Mouse (Mus musculus) brain, embryonic 14.5 days (tissue): ENCODE results near the gene Acp2. TPM values are rescaled to one million over a fixed set of nuclear protein-coding genes. Genes with fewer than 3 reads are reported as not detected.
A peak's percentile ranks its signal among the peaks of the same experiment; 100 is the strongest.

ENCODE experiments used
- DNase-seq: peaks from one replicate; pipeline ENCODE4 v3.0.0-alpha.2; 2011; ENCODE audit warnings: low read depth
- CTCF ChIP-seq: fragments of 200-500 bp; IDR thresholded peaks from 2 replicates; pipeline ENCODE4 v1.5.1; 2012; ENCODE audit warnings: inconsistent platforms, mild to moderate bottlenecking, moderate library complexity, borderline replicate concordance; ENCODE audit not compliant: insufficient read depth, insufficient read length; ENCODE audit errors: extremely low read depth
- POLR2A ChIP-seq: fragments of 200-500 bp; IDR thresholded peaks from 2 replicates; pipeline ENCODE4 v1.6.1; 2012; ENCODE audit warnings: mild to moderate bottlenecking, inconsistent platforms, borderline replicate concordance; ENCODE audit not compliant: poor library complexity, insufficient read depth, insufficient read length, severe bottlenecking; ENCODE audit errors: extremely low read depth
- polyA plus RNA-seq: library from polyadenylated mRNA; depleted of rRNA; stranded (reverse); fragments of >200 nt; gene quantifications from 2 replicates; pipeline ENCODE4 v1.2.3, GENCODE M21; 2012; rRNA removed

Acp2 gene
- polyA plus RNA-seq, result 33.5 and 41.2 TPM in 2 replicates

DNA sequence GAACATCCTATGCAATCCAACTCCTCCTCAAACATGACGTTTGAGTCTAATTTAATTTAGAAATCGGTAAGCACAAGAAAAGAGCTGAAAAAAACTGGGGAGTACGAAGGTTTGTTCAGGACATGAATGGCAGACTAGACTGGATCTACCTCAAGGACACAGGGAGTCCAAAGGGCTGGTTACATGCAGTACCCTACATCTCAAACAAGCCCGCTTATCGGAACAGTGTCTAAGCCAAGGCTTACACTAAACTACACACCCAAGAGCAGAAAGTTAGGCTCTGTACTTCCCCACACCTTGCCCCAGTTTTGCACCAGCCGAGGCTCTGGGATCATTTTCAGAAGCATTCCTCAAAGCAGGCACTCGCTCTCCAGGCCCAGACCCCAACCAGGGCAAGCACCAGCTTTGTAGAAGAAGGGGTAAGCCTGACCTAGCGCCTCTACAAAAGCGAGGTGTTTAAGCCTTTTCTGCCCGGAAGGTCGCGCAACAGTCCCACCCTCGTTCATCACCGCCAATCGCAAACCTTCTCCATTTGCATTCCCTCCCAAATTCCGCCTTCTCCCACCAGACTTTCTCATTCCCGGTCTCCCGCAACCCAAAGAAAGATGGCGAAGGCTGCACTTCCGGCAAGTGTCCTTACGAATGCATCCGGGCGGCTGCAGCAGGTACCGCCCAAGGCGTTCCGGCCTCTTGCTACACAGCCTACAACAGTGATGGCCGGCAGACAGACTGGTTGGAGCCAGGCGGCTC, at the start of gene Acp2, which contains the start of gene Nr1h3:
Gene Acp2 (plus strand): TSS at position 664 of the 750 bp plus-strand sequence.
Gene Nr1h3 (minus strand): TSS at position 613 of the 750 bp plus-strand sequence.
- peak; percentile 20; the same call in 1 of the 2 replicates for TF ChIP-seq POLR2A
- no peak for TF ChIP-seq CTCF

DNA sequence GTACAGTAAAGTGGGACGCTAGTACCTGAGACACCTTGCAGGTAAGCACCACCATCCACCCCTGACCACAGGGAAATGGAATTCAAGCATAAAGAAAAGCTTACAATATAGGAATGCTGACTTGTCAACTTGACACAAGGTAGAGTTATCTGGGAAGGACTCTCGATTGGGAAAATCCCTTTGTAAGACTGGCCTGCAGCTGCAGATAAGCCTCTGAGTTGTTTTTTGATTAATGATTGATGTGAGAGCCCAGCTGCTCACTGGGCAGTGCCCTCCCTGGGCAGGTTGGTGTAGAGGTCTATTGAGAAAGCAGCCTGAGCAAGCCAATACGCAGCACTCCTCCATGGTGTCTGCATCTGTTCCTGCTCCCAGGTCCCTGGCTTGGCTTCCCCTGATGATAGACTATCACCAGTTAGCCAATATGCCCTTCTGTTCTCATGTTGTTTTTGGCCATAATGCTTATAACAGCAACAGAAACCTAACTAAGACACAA, 49.8 kb upstream of the Acp2 start:
- TF ChIP-seq POLR2A (no peak), CTCF (no peak)
- no peak for DNase-seq

More for the DNA sequence above, at the start of gene Acp2, which contains the start of gene Nr1h3:
- DNase-seq, result peak; percentile 99

DNA sequence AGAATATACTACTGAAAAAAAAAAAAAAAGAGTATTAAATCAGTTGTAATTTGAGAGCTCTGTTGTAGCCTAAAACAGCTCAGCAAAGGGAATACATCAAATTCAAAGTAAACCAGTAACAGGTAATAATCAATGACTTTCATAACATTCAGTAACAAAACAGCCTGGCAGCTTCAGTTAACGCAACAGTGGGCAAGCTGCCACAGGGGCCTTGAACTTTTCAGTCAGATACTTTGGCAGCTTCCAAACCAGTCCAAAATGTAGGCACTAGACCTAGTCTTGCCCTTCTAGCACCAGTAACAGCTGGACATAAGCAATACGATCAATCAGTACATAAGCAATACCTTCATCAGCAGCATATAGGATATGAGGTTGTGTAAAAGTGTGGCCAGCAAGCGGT, 48.6 kb upstream of the Acp2 start:
- DNase-seq, result no peak
- TF ChIP-seq CTCF (no peak), POLR2A (no peak)

DNA sequence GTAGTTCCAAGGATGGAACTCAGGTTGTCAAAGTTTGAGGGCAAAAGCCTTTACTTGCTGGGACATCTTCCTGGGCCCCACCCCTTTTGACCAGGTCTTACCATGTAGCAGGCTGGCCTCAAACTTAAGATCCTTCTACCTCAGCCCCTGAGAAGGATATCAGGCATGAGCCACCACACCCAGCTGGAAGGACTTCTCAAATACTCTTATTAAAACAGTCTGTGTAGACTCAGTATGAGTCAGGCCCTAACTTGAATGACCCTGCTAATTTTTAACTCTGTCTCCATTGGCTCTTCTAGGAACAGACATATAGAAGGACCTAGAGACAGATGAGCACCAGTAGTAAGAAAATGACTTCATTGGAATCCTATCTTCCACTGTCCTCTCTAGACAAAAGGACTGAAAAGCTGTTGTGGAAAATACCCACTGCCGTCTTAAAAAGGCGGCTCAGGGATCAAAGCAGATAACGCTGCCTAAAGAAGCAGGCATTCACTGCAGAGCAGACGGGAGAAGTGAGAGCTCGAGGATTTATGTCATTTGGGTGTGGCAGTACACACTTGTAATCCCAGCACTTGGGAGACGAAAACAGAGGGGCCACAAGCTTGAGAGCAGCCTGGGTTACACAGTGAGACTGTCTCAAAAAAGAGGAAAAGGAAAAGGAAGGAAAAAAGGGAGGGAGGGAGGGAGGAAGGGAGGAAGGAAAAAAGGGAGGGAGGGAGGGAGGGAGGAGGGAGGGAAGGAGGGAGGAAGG, 45.5 kb upstream of the Acp2 start:
- TF ChIP-seq POLR2A (no peak), CTCF (no peak)
- DNase-seq, result no peak

DNA sequence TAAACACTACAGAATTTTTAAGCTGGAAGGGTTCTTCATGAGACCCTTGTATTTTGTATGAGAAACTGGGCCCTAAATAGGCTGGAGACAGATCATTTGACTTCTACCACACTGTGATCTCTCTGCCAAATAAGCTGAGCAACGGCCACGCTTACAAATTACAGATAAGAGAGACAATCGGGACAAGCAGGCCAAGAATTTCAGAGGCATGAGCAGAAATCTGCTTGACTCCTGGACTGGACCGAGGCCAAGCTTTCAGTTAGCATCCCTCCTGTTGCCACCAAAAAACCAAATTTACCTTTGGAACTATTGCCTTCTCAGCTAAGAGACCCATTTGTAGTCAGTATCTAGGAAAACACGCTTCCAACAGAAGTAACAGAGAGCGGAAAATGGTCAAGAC, 42.1 kb upstream of the Acp2 start:
- TF ChIP-seq CTCF (no peak), POLR2A (no peak)
- no peak for DNase-seq

DNA sequence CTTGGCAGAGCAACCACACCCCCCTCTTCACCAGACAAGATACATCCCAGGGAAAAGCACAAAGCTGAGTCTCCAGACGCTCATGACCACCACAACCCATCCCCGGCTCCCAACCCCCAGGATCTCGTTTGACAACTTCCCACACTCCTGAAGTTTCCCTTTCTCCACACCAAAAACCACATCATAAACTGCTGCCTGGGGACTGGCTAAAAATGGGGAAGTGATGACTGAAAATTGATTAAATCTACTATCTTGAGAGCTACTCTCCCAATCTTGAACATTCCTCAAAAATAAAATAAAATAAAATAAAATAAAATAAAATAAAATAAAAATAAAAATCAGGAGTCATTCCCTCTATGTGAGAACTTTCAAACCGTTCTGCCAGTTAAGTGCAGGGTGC, 39.7 kb upstream of the Acp2 start:
- DNase-seq, result no peak

DNA sequence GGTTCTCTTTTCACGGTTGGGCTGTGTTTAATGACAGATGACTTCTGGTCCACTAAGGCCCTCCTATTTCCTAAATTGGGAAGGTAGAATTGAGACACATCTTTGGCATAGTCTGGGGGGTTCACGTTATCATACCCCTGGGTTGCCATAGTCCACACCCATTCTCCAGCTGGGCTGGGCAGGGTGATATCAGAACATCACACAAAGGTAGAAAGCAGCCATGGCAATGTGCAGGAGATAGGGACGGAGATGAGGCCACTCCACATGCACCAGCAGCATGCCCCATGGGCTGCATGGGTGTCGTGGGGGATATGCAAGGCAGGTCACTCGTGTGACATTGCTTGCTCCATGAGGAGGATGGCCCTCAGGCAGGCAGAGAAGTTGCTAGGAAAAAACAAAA, 39.2 kb upstream of the Acp2 start:
- no peak for DNase-seq
- TF ChIP-seq POLR2A (no peak), CTCF (no peak)

More for the DNA sequence above, 39.7 kb upstream of the Acp2 start:
- TF ChIP-seq CTCF, result no peak
- no peak for TF ChIP-seq POLR2A

DNA sequence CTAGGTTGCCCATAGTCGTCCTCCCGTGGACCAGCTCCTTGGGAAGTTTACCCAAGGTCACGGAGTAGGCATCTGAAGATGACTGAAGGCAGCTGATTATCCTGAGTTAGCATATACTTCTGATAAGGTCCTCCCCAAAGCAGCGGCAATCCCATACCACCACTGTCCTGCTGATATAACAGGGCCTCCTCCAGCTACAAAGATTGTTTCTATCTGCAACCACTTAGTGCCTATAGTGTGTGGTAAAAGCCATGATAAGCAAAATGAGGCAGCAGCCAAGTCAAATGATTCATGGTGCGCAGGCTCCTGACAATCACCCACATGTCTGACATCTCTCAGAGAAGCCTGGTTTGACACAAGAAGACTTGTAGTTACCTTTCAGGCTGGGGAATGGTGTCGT, 37.7 kb upstream of the Acp2 start:
- TF ChIP-seq POLR2A (no peak), CTCF (no peak)
- DNase-seq, result no peak

DNA sequence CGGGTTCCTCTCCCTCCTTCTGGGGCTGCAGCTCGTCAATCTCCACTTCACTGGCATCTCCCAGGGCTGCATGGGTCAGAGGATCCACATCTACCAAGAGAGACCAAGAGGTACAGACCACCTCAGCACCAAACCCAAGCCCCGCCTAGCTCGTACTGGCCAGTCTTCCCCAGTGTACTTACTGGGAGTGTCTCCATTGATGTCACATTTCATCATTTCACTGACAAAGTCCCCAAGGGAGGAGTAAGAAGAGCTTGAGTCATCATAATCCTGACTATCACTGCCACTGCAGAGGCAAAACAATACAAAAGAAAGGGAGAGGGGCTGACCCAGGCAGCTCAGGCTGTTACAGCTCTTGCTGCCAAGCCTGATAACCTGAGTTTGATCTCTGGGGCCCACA, 35.1 kb upstream of the Acp2 start:
- DNase-seq, result no peak
- TF ChIP-seq CTCF, result no peak
- no peak for TF ChIP-seq POLR2A

DNA sequence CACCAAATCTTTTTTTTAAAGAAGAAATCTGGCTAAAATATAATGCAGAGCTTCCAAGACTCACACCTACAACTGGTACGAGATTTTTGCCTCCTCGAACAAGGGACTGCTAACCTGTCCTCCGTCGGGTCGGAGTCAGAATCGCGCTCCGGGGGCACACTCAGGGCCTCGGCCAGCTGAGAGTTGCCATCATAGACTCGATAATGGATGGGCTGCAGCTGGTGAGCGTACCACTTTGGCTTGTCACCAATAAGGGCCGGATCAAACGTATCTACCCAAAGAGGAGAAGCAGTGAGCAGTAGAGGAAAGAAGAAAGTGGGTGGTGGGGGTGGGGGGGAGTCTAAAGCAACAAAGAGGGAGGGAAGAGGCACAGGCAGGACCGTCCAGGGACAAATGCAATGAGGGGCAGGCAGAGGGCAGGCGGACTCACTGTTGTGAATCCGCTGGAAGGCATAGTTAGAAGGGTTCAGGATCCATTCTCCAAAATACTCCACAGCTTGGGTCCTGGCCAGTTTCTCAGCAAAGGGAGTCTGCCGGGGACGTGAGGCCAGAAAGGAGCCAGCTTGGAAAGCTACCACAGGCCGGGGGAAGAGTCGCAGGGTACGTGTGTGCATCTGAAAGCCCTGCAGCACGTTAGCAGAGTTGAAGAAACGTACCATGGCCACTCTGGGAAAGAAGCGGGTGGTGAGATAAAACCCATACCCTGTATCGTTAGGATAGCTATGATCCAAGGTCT, 32.9 kb upstream of the Acp2 start:
- no peak for TF ChIP-seq CTCF
- no peak for TF ChIP-seq POLR2A
- no peak for DNase-seq

DNA sequence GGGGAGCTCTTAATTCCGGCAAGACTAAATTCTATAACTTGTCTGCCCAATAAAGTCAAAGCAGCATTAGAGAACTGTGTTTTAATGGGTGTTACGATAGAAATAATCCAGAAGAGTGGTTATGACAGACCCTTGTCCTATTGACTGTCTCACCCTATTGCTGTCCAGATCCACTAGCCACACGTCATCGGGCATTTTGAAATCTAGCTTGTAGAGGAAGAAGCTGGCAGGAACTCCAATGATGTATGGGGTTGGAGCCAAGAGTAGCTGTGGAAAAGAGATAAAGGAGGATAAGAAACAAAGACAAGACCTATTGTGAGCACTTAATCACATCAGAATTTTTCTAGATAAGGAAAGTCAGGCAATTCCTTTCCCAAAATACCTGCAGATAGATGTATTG, 27.2 kb upstream of the Acp2 start:
- no peak for TF ChIP-seq POLR2A
- no peak for DNase-seq

DNA sequence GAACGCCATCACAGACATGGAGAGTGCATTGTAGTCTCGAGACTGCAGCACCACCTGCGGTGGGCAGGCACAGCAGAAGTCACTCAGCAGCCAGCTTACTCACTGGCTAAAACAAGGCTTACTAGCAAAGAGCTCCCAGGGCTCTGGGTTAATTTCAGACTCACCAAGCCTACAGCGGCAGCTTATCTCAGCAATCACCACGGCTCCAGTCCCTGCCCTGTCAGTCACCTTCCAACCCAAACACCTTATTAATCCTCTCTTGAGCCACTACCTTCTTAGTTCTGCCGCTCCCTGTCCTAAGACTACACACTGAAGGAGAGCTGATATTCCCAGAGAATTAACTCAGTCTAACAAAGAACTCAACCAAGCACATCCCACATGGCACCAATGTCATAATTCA, 26.5 kb upstream of the Acp2 start:
- no peak for DNase-seq
- TF ChIP-seq POLR2A (no peak), CTCF (no peak)
